Mouse (Mus musculus) liver, embryonic 12.5 days (tissue): ENCODE measurements around the gene Abcg4. TPM values are rescaled to one million over a fixed set of nuclear protein-coding genes. Genes with fewer than 3 reads are reported as not detected.

Experiments used
- ATAC-seq: fragments of 200-750 bp; cut with Nextera tagmentation; 2 replicates; pipeline ENCODE4 v1.8.0; 2017; ENCODE audit warnings: moderate number of reproducible peaks, mild to moderate bottlenecking, moderate library complexity
- H3K27ac ChIP-seq: fragments of 300-500 bp; sonication (generic); 2 replicates; pipeline ENCODE4 v1.5.1; 2016; ENCODE audit warnings: mild to moderate bottlenecking
- H3K27me3 ChIP-seq: fragments of 300-500 bp; sonication (generic); replicated peaks from 2 replicates; pipeline ENCODE4 v1.6.1; 2016; ENCODE audit warnings: mild to moderate bottlenecking, moderate library complexity
- H3K36me3 ChIP-seq: fragments of 300-500 bp; sonication (generic); 2 replicates; pipeline ENCODE4 v1.6.1; 2016; ENCODE audit warnings: mild to moderate bottlenecking, moderate library complexity
- H3K4me1 ChIP-seq: fragments of 300-500 bp; sonication (generic); 2 replicates; pipeline ENCODE4 v1.6.1; 2016
- H3K4me2 ChIP-seq: fragments of 300-500 bp; sonication (generic); 2 replicates; pipeline ENCODE4 v1.6.1; 2016; ENCODE audit warnings: mild to moderate bottlenecking, moderate library complexity
- H3K4me3 ChIP-seq: fragments of 300-500 bp; sonication (generic); 2 replicates; pipeline ENCODE4 v1.5.1; 2016; ENCODE audit warnings: mild to moderate bottlenecking, moderate library complexity
- H3K9ac ChIP-seq: fragments of 300-500 bp; sonication (generic); 2 replicates; pipeline ENCODE4 v1.6.1; 2016; ENCODE audit warnings: mild to moderate bottlenecking, moderate library complexity
- H3K9me3 ChIP-seq: fragments of 300-500 bp; sonication (generic); replicated peaks from 2 replicates; pipeline ENCODE4 v1.6.1; 2016; ENCODE audit warnings: mild to moderate bottlenecking, moderate library complexity
- WGBS: fragments of 180-500 bp; shearing (Covaris S2); methylation state at CpG from one replicate; pipeline ENCODE4 v1.1.7; 2016; ENCODE audit not compliant: insufficient replicate concordance; 5-methylcytosine and 5-hydroxymethylcytosine counted together
- polyA plus RNA-seq: library from polyadenylated mRNA; unstranded; fragments of >200 nt; fragmentation: Nextera tagmentation; extraction: Ambion mirVana; gene quantifications from 2 replicates; pipeline ENCODE4 v1.2.1, GENCODE M21; 2016

The Abcg4 gene
- polyA plus RNA-seq, 1 experiment from 2014 or later, result 20.1 TPM

GRCm38 (mm10) chr9:44266478-44267226, 21.8 kb downstream of the Abcg4 start:
- Histone ChIP-seq H3K27me3 (no peaks in the 10 kb centered on the region; the same call in 1 of the 2 replicates), H3K36me3 (no peaks in the 10 kb centered on the region), H3K27ac (peak overlapping the region; percentile 18; the same call in 1 of the 2 replicates), H3K4me3 (no peak overlapping the region), H3K9ac (peak overlapping the region; percentile 89; the same call in 1 of the 2 replicates), H3K4me2 (peak overlapping the region; percentile 97), H3K4me1 (peaks cover 30% of the 10 kb centered on the region), H3K9me3 (0 out of 2 replicates have a peak, but pooled peaks cover 3% of the 10 kb centered on the region)
- WGBS, result 69% methylated on average over 8 of the region's 8 CpGs
- no peak for ATAC-seq

DNA sequence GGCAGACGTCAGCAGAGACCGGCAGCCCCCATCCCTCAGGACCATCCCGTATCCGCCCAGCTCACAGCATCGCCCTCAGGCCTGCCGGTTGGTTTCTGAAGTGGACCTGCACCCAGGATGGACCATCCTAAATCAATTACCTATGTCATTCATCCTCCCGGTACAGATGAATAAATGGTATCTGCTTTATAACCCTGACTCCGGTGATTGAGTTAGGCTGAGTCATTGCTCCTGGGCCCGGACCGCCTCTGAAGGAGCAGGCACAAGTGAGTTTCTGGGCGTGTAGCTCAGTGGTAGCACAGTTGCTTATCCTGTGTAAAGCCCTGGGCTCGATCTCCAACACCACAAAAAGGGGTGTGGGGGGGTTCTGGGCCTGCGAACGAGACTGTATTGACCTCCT, 27.0 kb downstream of the Abcg4 start:
- Histone ChIP-seq H3K4me3 (no peak overlapping the region), H3K27me3 (no peaks in the 10 kb centered on the region; the same call in 1 of the 2 replicates), H3K27ac (no peak overlapping the region), H3K36me3 (no peaks in the 10 kb centered on the region), H3K4me2 (no peak overlapping the region), H3K4me1 (peaks cover 6% of the 10 kb centered on the region; the same call in 1 of the 2 replicates), H3K9me3 (no peaks in the 10 kb centered on the region), H3K9ac (no peak overlapping the region)
- WGBS, result 78% methylated on average over 14 of the region's 14 CpGs
- ATAC-seq, result no peak

- Histone ChIP-seq H3K4me1 (peaks cover 15% of the 10 kb centered on the region), H3K4me3 (no peak overlapping the region), H3K36me3 (no peaks in the 10 kb centered on the region), H3K27me3 (no peaks in the 10 kb centered on the region; the same call in 1 of the 2 replicates), H3K9me3 (no peaks in the 10 kb centered on the region), H3K4me2 (no peak overlapping the region), H3K9ac (no peak overlapping the region), H3K27ac (no peak overlapping the region)
- 60% methylated on average over 10 of the region's 10 CpGs for WGBS
- no peak for ATAC-seq
Observed at GRCm38 (mm10) chr9:44259014-44259413, 29.4 kb downstream of the Abcg4 start.

- H3K36me3 ChIP-seq, result no peaks in the 10 kb centered on the region
- H3K4me1 ChIP-seq, result peaks cover 12% of the 10 kb centered on the region; the same call in 1 of the 2 replicates
- no peak overlapping the region for H3K4me3 ChIP-seq
- 80% methylated on average over 8 of the region's 8 CpGs for WGBS
- H3K4me2 ChIP-seq, result no peak overlapping the region
- no peak overlapping the region for H3K9ac ChIP-seq
- no peaks in the 10 kb centered on the region for H3K9me3 ChIP-seq
- peaks cover 13% of the 10 kb centered on the region for H3K27me3 ChIP-seq
- no peak for ATAC-seq
- H3K27ac ChIP-seq, result 0 out of 2 replicates have a peak overlapping the region, but pooled peaks have one; percentile 7
Observed at GRCm38 (mm10) chr9:44256213-44256612, 32.2 kb downstream of the Abcg4 start.

DNA sequence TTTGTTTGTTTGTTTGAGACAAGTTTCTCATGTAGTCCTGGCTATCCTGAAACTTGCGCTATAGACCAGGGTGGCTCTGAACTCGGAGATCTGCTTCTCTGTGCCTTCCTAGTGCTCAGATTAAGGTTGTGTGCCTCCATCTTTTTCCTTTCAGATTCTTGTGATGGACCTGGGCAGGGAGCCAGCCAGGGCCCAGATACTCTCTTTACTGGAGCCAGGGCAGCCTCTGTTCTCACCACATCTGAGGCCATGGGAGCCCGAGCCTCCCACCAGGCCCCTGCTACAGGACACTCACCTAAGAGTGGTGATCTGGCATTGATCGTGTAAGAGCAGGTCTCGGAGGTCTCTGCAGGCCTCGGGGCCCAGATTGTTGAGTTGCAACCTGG, 33.3 kb downstream of the Abcg4 start:
- peaks cover 13% of the 10 kb centered on the region for H3K27me3 ChIP-seq
- no peaks in the 10 kb centered on the region for H3K9me3 ChIP-seq
- no peak overlapping the region for H3K27ac ChIP-seq
- no peak for ATAC-seq
- H3K4me3 ChIP-seq, result no peak overlapping the region
- no peak overlapping the region for H3K4me2 ChIP-seq
- peaks cover 22% of the 10 kb centered on the region for H3K4me1 ChIP-seq
- no peaks in the 10 kb centered on the region for H3K36me3 ChIP-seq
- WGBS, result 70% methylated on average over 6 of the region's 6 CpGs
- no peak overlapping the region for H3K9ac ChIP-seq

DNA sequence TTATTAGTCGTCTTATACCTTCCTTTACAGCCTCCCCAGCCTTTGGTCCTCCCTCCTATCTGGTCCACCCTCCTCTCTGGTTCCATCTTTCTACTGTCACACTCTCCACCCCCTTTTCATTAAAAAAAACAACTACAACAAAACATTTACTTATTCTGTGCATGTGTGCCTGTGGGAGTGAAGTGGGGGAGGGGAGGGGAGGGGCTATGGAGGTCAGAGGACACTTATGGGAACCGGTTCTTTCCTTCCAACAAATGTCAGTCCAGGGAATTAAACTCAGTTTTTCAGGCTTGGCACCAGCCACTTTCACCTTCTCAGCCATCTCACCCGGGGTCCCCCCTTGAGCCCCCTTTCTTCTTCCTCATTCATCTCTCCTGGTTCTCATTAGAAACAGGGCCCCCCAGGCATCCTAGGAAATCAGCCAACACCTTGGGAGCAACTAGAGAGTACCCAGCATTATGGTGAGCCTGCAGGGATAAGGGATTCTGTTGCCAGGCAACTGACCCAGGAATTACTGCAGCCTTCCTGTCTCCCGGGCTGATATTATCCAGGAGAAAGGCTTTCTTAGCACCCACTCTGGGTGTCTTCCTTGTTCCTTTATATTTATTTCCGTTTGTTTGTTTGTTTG, 33.8 kb downstream of the Abcg4 start:
- 40% methylated on average over 5 of the region's 5 CpGs for whole genome bisulfite sequencing
- Histone ChIP-seq H3K27me3 (peaks cover 16% of the 10 kb centered on the region), H3K9ac (no peak overlapping the region), H3K9me3 (no peaks in the 10 kb centered on the region), H3K4me1 (peaks cover 27% of the 10 kb centered on the region), H3K27ac (no peak overlapping the region), H3K36me3 (no peaks in the 10 kb centered on the region), H3K4me2 (no peak overlapping the region), H3K4me3 (no peak overlapping the region)
- ATAC-seq, result no peak

DNA sequence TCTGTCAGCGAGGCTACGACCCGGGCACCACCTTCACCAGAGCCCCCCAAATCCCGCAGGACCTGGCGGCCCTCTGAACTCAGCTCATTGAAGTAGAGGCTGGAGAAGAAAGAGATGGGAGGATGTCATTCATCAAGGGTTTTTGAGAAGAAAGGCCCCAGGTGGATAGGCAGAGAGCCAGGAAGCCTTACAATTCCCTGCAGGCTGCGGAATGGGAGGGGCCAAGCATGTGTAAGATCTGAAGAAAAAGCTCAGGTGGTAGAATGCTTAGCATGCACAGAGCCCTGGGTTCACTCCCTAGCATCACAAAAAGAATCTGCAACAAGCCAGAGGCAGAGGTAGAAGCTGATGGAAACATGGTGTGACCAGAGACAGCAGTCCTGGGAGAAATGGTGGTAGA, 35.0 kb downstream of the Abcg4 start:
- no peaks in the 10 kb centered on the region for H3K9me3 ChIP-seq

DNA sequence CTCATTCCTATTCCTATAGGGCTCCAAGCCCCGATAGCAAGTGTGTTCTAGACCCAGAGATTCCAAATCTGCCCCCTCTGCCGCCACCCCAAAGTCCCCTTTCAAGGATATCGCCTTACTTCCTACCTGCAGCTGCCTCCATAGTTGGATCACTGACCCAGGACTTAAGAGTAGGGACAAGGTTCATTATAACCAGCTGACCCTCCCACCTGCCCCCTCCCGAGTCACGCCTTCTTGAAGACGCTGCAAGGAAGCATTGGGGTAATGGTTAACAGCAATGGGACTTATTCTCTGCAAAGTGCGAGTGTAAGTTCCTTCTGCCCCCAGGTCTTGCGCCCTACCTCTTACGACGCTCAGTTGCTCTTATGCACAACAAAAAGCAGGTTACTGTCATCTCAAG, 37.1 kb downstream of the Abcg4 start, which contains the start of gene Pdzd3:
Pdzd3 (minus strand) TSS at position 158 of the 400 bp plus-strand sequence.
- WGBS, result 68% methylated on average over 10 of the region's 10 CpGs
- Histone ChIP-seq H3K9ac (no peak within 1 kb of the TSS), H3K9me3 (no peaks in the 10 kb centered on the region), H3K27me3 (peaks cover 23% of the 10 kb centered on the region), H3K27ac (no peak within 1 kb of the TSS), H3K4me1 (peaks cover 41% of the 10 kb centered on the region), H3K4me2 (0 out of 2 replicates have a peak within 1 kb of the TSS, but pooled peaks have one; percentile 9), H3K4me3 (no peak within 1 kb of the TSS), H3K36me3 (no peaks in the 10 kb centered on the region)
- ATAC-seq, result no peak

More for the DNA sequence above, 35.0 kb downstream of the Abcg4 start:
- Histone ChIP-seq H3K27me3 (peaks cover 23% of the 10 kb centered on the region), H3K4me2 (no peak overlapping the region), H3K27ac (no peak overlapping the region), H3K4me1 (peaks cover 33% of the 10 kb centered on the region), H3K36me3 (no peaks in the 10 kb centered on the region), H3K9ac (no peak overlapping the region; the same call in 1 of the 2 replicates), H3K4me3 (no peak overlapping the region)
- 78% methylated on average over 6 of the region's 6 CpGs for WGBS
- ATAC-seq, result no peak

DNA sequence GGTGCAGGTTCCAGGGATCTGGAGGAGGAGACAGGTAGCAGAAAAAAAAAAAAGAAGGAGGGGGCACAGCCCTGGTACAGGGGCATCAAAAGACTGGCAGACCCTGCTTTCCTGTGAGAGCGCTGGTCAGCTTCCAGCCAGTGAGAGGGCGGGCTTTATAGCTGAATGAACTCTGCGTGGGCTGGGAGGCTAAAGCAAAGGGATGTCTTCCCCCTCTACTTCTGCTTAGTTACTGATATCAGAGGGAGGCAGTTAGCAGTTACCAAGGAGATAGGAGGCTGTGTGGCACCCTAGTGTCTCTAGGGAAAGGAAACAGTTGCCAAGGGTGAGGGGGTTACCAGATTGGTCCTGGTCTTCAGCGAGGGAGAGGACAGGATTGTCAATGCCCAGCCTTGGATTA, 38.0 kb downstream of the Abcg4 start:
- ATAC-seq, result no peak
- no peak overlapping the region for H3K27ac ChIP-seq
- H3K4me3 ChIP-seq, result no peak overlapping the region
- WGBS, result 30% methylated on average over 4 of the region's 4 CpGs
- 0 out of 2 replicates have a peak overlapping the region, but pooled peaks have one; percentile 9 for H3K4me2 ChIP-seq
- no peak overlapping the region for H3K9ac ChIP-seq
- peaks cover 41% of the 10 kb centered on the region for H3K4me1 ChIP-seq
- H3K9me3 ChIP-seq, result no peaks in the 10 kb centered on the region
- peaks cover 23% of the 10 kb centered on the region for H3K27me3 ChIP-seq
- no peaks in the 10 kb centered on the region for H3K36me3 ChIP-seq

- no peaks in the 10 kb centered on the region for H3K36me3 ChIP-seq
- H3K9ac ChIP-seq, result no peak overlapping the region
- no peak overlapping the region for H3K27ac ChIP-seq
- H3K4me2 ChIP-seq, result peak overlapping the region; percentile 44
- peaks cover 23% of the 10 kb centered on the region for H3K27me3 ChIP-seq
- ATAC-seq, result peak; percentile 74
- peaks cover 37% of the 10 kb centered on the region for H3K4me1 ChIP-seq
- WGBS, result 39% methylated on average over 26 of the region's 26 CpGs
- H3K9me3 ChIP-seq, result no peaks in the 10 kb centered on the region
- no peak overlapping the region; the same call in 1 of the 2 replicates for H3K4me3 ChIP-seq
Observed at GRCm38 (mm10) chr9:44249181-44250146, 39.0 kb downstream of the Abcg4 start.

GRCm38 (mm10) chr9:44247907-44248306, 40.5 kb downstream of the Abcg4 start:
- Histone ChIP-seq H3K9ac (no peak overlapping the region), H3K36me3 (no peaks in the 10 kb centered on the region), H3K27ac (no peak overlapping the region), H3K4me2 (no peak overlapping the region), H3K27me3 (peaks cover 15% of the 10 kb centered on the region), H3K4me3 (no peak overlapping the region), H3K4me1 (peaks cover 30% of the 10 kb centered on the region), H3K9me3 (no peaks in the 10 kb centered on the region)
- WGBS, result 65% methylated on average over 6 of the region's 6 CpGs
- no peak for ATAC-seq
